Mouse (Mus musculus) adrenal gland, postnatal 4 days (tissue): ENCODE results near the gene Egfem1. TPM values are rescaled to one million over a fixed set of nuclear protein-coding genes. Genes with fewer than 3 reads are reported as not detected.

Experiments used
- DNase-seq, 2 experiments: peaks; one replicate each; pipeline ENCODE4 v3.0.0; 2021 to 2022; ENCODE audit warnings: low spot score in 2 of 2, mixed read lengths in 2 of 2
- total RNA-seq, 2 experiments: library from RNA; stranded (reverse); gene quantifications; 2 replicates each; pipeline ENCODE4 v1.2.3; 2021

The Egfem1 gene
- total RNA-seq, 2 experiments from 2014 or later, result 0.45 TPM

GRCm38 (mm10) chr3:29134509-29134908 lies 52.7 kb downstream of the Egfem1 start:
- no peak for DNase-seq

- no peak for DNase-seq
Measured at GRCm38 (mm10) chr3:29135176-29136064, 53.6 kb downstream of the Egfem1 start.

- DNase-seq, result no peak
Measured at GRCm38 (mm10) chr3:29136065-29136955, 54.5 kb downstream of the Egfem1 start.

GRCm38 (mm10) chr3:29168401-29168800 lies 86.6 kb downstream of the Egfem1 start:
- DNase-seq, result no peak

- no peak for DNase-seq
Measured at GRCm38 (mm10) chr3:29169003-29169402, 87.2 kb downstream of the Egfem1 start.

GRCm38 (mm10) chr3:29176991-29177390 lies 95.2 kb downstream of the Egfem1 start:
- DNase-seq, result no peak

GRCm38 (mm10) chr3:29182988-29183387 lies 101.2 kb downstream of the Egfem1 start:
- no peak for DNase-seq

- DNase-seq, result no peak
Measured at GRCm38 (mm10) chr3:29183615-29184198, 101.9 kb downstream of the Egfem1 start.

GRCm38 (mm10) chr3:29184486-29185241 lies 102.8 kb downstream of the Egfem1 start:
- no peak for DNase-seq

- DNase-seq, result no peak
Measured at GRCm38 (mm10) chr3:29190263-29190662, 108.4 kb downstream of the Egfem1 start.

- no peak for DNase-seq
Measured at GRCm38 (mm10) chr3:29197727-29198512, 116.1 kb downstream of the Egfem1 start.

- no peak for DNase-seq
Measured at GRCm38 (mm10) chr3:29200601-29201000, 118.8 kb downstream of the Egfem1 start.

- DNase-seq, result no peak
Measured at GRCm38 (mm10) chr3:29202536-29202935, 120.7 kb downstream of the Egfem1 start.

- no peak for DNase-seq
Measured at GRCm38 (mm10) chr3:29222414-29222813, 140.6 kb downstream of the Egfem1 start.

- DNase-seq, result no peak
Measured at GRCm38 (mm10) chr3:29229712-29230111, 147.9 kb downstream of the Egfem1 start.

- DNase-seq, result no peak
Measured at GRCm38 (mm10) chr3:29235477-29235876, 153.7 kb downstream of the Egfem1 start.

- no peak for DNase-seq
Measured at GRCm38 (mm10) chr3:29236517-29236916, 154.7 kb downstream of the Egfem1 start.

GRCm38 (mm10) chr3:29243600-29243999 lies 161.8 kb downstream of the Egfem1 start:
- no peak for DNase-seq

- no peak for DNase-seq
Measured at GRCm38 (mm10) chr3:29291633-29292032, 209.8 kb downstream of the Egfem1 start.

GRCm38 (mm10) chr3:29292251-29292650 lies 210.4 kb downstream of the Egfem1 start:
- no peak for DNase-seq
